Mouse (Mus musculus) spleen, embryonic (tissue): Measurements from ENCODE around the gene Sapcd2.

Experiments
- CTCF ChIA-PET: fragments of 350-600 bp; sonication (Branson Sonifier 250); formaldehyde crosslinking; loops from one replicate; lab custom pipeline; 2022; lab: Charles Lee

Sapcd2 gene

DNA sequence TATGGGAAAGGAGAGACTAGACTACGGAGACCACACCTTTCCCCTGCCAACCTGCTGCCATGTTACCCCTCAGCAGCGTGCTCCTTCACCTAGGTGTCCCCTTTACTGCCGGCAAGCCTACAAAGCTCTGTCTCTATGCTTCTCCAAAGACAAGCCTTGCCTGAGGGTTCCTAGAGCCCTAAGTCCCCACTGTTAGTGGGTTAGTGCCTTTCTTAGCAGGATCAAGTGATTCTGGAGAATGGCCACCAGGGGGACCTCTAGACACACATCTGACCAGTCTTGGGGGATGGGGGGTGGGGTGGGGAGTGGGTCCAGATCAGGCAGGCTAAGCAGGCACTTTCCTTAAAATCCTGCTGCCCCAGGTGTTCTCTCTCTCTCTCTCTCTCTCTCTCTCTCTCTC, 49.8 kb downstream of the Sapcd2 start:
- CTCF ChIA-PET = interaction anchor here (0.6 to 2.0 kb wide), 5 partner anchors 61 to 1137 kb away, joined by 3 to 6 read pairs (median 4); no protein-coding TSS in a partner anchor

DNA sequence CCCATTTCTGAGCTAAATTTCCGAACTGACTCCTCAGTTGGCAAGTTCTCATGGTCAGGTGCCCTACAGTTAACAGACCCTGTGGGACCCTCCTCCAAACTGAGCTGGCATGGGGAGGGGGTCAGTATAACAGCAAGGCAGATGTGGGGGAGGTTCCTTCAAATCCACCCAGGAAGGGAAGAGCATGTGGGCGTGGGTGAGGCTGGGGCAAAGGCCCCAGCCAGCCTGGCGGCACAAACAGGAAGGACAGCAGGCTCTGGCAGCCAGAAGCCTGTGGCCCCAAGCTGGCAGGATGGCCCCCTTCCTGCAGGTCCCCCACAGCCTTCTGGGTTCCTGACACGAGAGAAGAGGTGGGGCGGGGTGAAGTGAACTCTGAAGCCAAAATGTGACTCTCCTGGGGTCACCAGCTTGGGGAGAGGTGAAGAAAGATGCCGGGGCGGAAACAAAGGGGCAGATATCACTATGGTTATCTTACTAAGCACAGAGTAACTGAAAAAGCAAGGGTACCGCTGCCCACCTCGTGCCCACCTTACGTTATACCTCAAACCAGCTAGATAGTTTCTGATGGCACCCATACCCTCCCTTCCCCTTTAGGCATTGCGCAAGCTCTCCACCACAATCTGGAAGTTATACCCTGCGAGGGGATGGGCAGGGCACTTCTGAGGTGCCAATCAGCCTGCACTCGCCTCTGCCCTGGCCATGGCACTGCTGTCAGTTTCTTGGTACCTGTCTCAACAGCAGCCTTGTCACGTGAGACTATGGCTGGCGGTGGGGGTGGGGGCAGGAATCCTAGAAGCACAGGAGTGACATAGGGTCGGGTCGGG, 50.7 kb downstream of the Sapcd2 start, which contains the start of gene Fut7:
Gene Fut7, plus strand, starts transcription at position 681 of the 824 bp plus-strand sequence.
- CTCF ChIA-PET = interaction anchor here (0.5 to 2.0 kb wide), 6 partner anchors 22 to 650 kb away, joined by 3 to 6 read pairs (median 4); partner anchors contain the start of gene Uap1l1

DNA sequence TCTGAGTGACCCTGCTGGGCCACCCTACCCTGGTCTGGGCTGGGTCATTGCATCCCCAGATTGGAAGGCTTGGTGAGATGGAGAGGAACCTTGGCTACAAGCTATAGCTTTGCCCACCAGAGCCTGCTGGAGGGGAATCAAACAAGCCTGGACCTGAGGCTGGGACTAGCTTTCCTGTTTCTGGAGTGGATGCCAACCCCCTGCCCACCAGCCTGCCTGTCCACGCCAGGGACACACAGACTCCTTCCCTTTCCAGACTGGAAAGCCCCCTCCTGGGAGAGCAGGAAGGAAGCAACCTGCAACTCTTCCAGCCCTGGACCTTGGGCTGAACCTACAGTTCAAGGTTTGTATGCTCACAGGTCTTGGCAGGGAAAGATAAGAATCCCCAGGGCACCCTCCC, 51.5 kb downstream of the Sapcd2 start:
- CTCF ChIA-PET = interaction anchor here (0.6 to 2.0 kb wide), 3 partner anchors 46 to 59 kb away, joined by 3 to 6 read pairs (median 3); partner anchors contain the start of genes Ptgds and Uap1l1

DNA sequence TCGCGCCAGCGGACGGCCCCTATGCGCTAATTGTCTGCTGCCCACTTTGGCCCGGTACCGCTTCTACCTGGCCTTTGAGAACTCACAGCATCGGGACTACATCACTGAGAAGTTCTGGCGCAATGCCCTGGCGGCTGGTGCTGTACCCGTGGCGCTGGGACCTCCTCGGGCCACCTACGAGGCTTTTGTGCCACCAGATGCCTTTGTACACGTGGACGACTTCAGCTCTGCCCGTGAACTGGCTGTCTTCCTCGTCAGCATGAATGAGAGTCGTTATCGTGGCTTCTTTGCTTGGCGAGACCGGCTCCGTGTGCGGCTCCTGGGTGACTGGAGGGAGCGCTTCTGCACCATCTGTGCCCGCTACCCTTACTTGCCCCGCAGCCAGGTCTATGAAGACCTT, 53.4 kb downstream of the Sapcd2 start:
- CTCF ChIA-PET = interaction anchor here (1.3 kb wide), 1 partner anchor 41 kb away, joined by 3 read pairs; no protein-coding TSS in a partner anchor

DNA sequence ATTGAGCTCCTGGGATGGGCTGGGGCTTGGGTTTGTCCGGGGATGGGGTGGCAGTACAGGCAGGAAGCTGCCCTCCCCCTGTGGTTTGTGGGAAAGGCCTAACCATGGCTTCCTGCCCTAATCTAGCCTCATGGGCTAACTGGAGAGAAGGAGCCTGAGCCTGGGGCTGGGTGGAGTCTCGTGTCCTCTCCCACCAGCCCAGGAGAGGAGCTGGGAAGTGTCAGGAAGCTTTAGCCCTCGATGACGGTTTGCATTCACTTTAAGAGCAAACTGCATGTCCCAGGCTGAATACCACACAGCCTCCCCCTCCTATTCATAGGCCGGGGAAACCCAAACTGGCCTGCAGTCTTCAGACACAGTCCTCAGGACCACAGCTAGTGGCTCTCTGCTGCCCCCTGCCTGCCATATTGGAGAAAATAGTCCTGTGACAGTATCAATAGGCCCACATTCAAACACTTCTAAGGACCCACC, 54.6 kb downstream of the Sapcd2 start:
- CTCF ChIA-PET = interaction anchor here (0.7 kb wide), 1 partner anchor 21 kb away, joined by 4 read pairs; no protein-coding TSS in a partner anchor

DNA sequence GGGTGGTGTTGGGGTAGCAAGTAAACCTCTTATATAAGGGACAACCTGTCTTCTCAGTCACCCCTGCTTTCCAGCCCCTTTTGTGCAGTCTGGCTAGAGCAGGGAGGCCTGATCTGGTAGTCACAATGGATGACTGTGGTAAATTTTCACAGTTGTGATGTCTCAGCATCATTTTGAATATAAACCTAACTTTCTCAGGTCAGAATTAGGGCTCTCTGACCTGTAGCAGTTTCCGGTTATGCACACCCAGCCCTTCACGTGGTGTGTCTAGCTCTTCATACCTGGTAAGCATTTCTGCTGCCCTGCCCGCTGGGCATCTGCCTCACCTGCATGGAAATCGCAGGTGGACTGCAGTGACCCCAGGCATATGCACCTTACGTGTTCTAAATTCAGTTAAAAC, 55.1 kb downstream of the Sapcd2 start:
- CTCF ChIA-PET = interaction anchor here (0.7 kb wide), 1 partner anchor 22 kb away, joined by 4 read pairs; no protein-coding TSS in a partner anchor
